Mouse (Mus musculus) heart, embryonic 16.5 days (tissue): Measurements from ENCODE around the gene Elob. TPM values are rescaled to one million over a fixed set of nuclear protein-coding genes. Genes with fewer than 3 reads are reported as not detected.

Experiments used
- ATAC-seq: fragments of 200-750 bp; cut with Nextera tagmentation; replicated peaks from 2 replicates; pipeline ENCODE4 v1.8.0; 2017; ENCODE audit warnings: moderate number of reproducible peaks; ENCODE audit not compliant: insufficient read depth, low FRiP score; ENCODE audit errors: extremely low read depth
- H3K27ac ChIP-seq: fragments of 300-500 bp; sonication (generic); 2 replicates; pipeline ENCODE4 v1.5.1; 2014; ENCODE audit warnings: mild to moderate bottlenecking, low read length, control low read depth, moderate library complexity
- H3K27me3 ChIP-seq: fragments of 300-500 bp; sonication (generic); 2 replicates; pipeline ENCODE4 v1.6.1; 2014; ENCODE audit warnings: low read length, mixed read lengths; ENCODE audit not compliant: control insufficient read depth, insufficient read depth
- H3K36me3 ChIP-seq: fragments of 300-500 bp; sonication (generic); 2 replicates; pipeline ENCODE4 v1.6.1; 2014; ENCODE audit not compliant: control insufficient read depth, insufficient read depth
- H3K4me1 ChIP-seq: fragments of 300-500 bp; sonication (generic); 2 replicates; pipeline ENCODE4 v1.6.1; 2014; ENCODE audit warnings: low read length, mixed read lengths; ENCODE audit not compliant: control insufficient read depth, insufficient read depth
- H3K4me2 ChIP-seq: fragments of 300-500 bp; sonication (generic); 2 replicates; pipeline ENCODE4 v1.6.1; 2014; ENCODE audit warnings: low read depth, mild to moderate bottlenecking, control low read depth, low read length
- H3K4me3 ChIP-seq: fragments of 300-500 bp; sonication (generic); 2 replicates; pipeline ENCODE4 v1.5.1; 2014; ENCODE audit warnings: mild to moderate bottlenecking, control low read depth, low read length
- H3K9ac ChIP-seq: fragments of 300-500 bp; sonication (generic); 2 replicates; pipeline ENCODE4 v1.6.1; 2014; ENCODE audit warnings: low read length, control low read depth
- H3K9me3 ChIP-seq: fragments of 300-500 bp; sonication (generic); replicated peaks from 2 replicates; pipeline ENCODE4 v1.6.1; 2016; ENCODE audit warnings: low read length; ENCODE audit not compliant: control insufficient read depth
- WGBS: fragments of 180-500 bp; shearing (Covaris S2); extraction: QIAGEN DNeasy Blood & Tissue Kit; methylation state at CpG from one replicate; pipeline ENCODE4 v1.1.7; 2014; 5-methylcytosine and 5-hydroxymethylcytosine counted together
- polyA plus RNA-seq: library from polyadenylated mRNA; unstranded; fragments of >200 nt; fragmentation: Nextera tagmentation; extraction: Ambion mirVana; gene quantifications from 2 replicates; pipeline ENCODE4 v1.2.1, GENCODE M21; 2015

Gene Elob
- polyA plus RNA-seq: 812 and 839 TPM in 2 replicates

DNA sequence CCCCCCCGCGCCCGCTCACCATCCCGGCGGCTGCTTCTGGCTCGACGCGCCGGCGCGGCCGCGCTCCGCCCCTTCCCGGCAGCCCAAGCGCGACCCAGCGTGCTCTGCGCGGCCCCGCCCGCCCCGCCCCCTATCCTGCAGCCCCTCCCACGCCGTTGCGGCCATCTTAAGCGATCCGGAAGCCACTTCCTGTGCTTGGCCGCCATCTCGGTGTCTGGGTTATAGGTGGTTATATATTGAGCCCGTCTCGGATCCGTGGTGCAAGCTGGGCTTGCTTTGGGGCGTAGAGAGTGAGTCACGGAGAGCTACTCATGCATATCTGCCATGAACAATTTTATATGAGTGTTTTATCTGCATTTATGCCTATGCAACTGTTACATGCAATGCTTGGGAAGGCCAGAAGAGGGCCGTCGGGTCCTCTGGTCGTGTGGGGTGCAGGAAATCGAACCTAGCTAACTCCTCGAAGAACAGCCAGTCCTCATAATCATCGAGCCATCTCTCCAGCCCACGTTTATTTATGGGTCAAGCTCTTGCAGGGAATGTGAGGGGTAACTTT is at the start of gene Elob:
Elob (minus strand) TSS at position 73 of the 556 bp plus-strand sequence.
- peak within 1 kb of the TSS; percentile 92 for H3K4me2 ChIP-seq
- H3K9me3 ChIP-seq: peaks cover 5% of the 10 kb centered on the region; the same call in 1 of the 2 replicates
- peak; percentile 94 for ATAC-seq
- peaks cover 24% of the 10 kb centered on the region for H3K36me3 ChIP-seq
- peaks cover 12% of the 10 kb centered on the region for H3K4me1 ChIP-seq
- peak within 1 kb of the TSS; percentile 96 for H3K27ac ChIP-seq
- peak within 1 kb of the TSS; percentile 94 for H3K9ac ChIP-seq
- peaks cover 24% of the 10 kb centered on the region for H3K27me3 ChIP-seq
- H3K4me3 ChIP-seq: peak within 1 kb of the TSS; percentile 95
- 1% methylated on average over 32 of the region's 42 CpGs for WGBS

DNA sequence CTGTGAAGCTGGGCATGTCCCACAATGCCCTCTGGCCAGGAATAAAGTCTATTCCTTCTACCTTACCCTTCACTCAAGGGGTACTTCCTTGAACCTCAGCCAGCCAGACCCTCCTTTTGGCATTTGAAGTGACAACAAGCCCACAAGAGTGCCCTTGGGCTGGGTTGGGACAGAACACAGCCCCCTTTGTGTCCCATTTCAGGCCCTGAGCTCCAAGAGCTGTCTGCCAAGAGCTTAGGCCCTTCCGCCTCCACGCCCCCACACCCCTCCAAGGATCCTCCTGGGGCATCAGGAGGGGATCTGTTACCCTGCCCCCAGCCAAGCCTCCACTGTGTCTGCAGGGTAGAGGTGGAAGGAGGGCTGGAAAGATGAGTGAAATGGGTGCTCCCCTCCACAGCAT is 48.2 kb upstream of the Elob start:
- Histone ChIP-seq H3K27me3 (no peaks in the 10 kb centered on the region), H3K4me3 (no peak overlapping the region), H3K36me3 (no peaks in the 10 kb centered on the region), H3K9ac (no peak overlapping the region), H3K9me3 (no peaks in the 10 kb centered on the region), H3K4me1 (no peaks in the 10 kb centered on the region), H3K27ac (no peak overlapping the region), H3K4me2 (no peak overlapping the region)
- no peak for ATAC-seq
- WGBS: 86% methylated on average over 2 of the region's 2 CpGs

DNA sequence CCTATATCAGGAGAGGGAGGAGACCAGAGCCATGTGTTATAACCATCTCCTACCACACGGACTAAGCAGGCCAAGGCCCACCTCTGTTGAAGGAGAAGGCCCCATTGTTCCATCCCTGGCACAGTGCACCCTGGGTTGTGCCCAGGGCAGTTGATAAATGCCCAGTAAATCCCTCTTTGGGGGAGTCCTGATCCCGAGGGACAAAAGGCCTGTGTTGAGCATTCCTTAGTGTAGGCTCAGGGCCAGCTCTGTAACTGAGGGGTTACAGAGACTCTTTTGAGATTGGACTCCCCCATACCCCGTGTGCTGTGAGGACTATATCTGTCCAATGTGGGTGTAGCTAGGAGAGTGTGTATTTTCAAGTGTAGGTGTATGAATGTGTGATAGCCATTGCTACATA is 47.8 kb upstream of the Elob start:
- 0 out of 2 replicates have a peak, but pooled peaks have one; percentile 15 for ATAC-seq
- H3K4me1 ChIP-seq: no peaks in the 10 kb centered on the region
- H3K36me3 ChIP-seq: no peaks in the 10 kb centered on the region
- H3K27ac ChIP-seq: no peak overlapping the region
- no peaks in the 10 kb centered on the region for H3K9me3 ChIP-seq
- WGBS: 43% methylated on average over 3 of the region's 3 CpGs
- no peak overlapping the region for H3K9ac ChIP-seq
- H3K4me3 ChIP-seq: no peak overlapping the region
- H3K27me3 ChIP-seq: no peaks in the 10 kb centered on the region
- no peak overlapping the region for H3K4me2 ChIP-seq

DNA sequence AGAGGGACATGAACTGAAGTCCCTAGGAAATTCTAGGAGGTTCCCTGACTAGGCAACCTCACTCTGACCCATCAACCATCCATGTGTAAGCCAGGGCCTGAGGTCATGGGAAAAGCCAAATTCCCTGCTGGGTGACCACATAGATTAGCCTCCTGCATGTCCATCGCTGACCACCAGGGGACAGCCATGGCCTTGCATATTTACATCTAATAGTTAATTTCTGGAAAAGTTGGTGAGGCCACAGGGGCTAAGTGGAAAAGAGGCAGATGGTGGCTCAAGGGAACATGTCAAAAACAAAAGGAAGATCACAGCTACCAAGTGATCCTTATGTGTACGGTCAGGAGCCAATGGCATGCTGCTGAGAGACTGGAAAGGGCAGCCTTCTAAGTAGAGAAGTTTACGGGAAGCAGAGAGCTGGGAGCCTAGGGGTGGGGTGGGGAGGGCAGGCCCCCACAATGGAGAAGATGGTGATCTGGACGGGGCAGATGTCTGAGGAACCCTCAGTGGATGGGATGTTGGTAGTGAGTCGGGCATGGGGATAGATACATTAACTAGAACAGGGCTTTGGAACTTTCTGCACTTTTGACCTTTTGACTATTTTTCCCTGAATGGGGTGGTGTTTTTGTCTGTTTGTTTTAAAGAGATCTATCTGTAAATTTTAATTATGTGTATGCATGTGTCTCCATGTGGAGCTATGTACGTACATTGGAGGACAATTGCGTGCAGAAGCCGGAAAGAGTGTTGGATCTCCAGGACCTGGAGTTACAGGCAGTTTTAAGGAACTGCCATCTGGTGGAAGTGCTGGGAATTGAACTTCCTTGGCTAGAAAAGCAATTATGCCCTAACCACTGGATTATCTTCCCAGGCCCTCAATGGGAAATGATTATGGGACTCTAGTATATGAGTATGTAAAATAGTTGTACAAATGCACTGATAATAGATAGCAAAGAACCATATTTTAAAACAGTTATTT is 45.2 kb upstream of the Elob start:
- ATAC-seq: no peak
- Histone ChIP-seq H3K9me3 (no peaks in the 10 kb centered on the region), H3K27ac (no peak overlapping the region), H3K4me2 (no peak overlapping the region), H3K4me3 (no peak overlapping the region), H3K4me1 (no peaks in the 10 kb centered on the region), H3K27me3 (no peaks in the 10 kb centered on the region), H3K36me3 (no peaks in the 10 kb centered on the region), H3K9ac (no peak overlapping the region)
- 35% methylated on average over 8 of the region's 8 CpGs for WGBS

DNA sequence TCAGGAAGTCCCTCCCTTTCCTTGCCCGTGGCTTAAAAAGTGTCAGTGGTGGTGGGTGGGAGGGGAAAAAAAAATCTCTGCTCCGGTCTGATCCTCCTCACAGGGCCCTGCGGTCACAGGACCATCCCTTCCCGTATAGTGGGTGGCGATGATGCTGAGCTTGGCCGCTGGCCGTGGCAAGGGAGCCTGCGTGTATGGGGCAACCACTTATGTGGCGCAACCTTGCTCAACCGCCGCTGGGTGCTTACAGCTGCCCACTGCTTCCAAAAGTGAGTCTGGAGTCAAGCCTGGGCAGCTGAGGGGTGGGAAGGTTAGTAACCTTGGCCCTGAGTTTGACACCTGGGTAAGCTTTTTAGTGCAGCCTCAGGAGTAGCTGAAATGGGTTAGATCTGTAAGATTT is 39.6 kb upstream of the Elob start:
- no peak overlapping the region for H3K27ac ChIP-seq

DNA sequence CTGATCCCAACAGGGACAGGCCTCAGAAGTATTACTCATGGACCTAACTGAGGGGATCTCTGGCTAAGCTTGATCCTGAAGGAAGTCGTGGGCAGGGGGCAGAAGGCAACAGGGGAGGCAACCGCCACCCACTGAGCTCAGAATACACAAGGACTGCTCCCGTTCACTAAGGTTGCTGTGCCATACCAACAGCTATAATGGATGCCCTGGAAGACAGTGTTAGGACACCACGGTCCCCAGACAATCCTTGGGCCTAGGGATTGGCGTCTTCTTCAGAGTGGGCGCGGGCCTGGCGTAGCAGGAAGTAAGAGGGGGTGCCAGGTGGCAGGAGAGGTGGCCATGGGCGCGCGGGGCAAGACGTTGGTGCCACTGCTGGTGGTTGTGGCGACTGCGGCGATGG is 38.8 kb upstream of the Elob start, which contains the start of gene Prss21:
Prss21 (plus strand) TSS at position 301 of the 400 bp plus-strand sequence.
- WGBS: 78% methylated on average over 15 of the region's 15 CpGs
- no peak for ATAC-seq
- Histone ChIP-seq H3K4me3 (no peak within 1 kb of the TSS), H3K4me1 (no peaks in the 10 kb centered on the region), H3K9me3 (peaks cover 7% of the 10 kb centered on the region), H3K27ac (no peak within 1 kb of the TSS), H3K4me2 (no peak within 1 kb of the TSS), H3K36me3 (no peaks in the 10 kb centered on the region), H3K27me3 (no peaks in the 10 kb centered on the region), H3K9ac (no peak within 1 kb of the TSS)

More for the DNA sequence above, 39.6 kb upstream of the Elob start:
- no peak overlapping the region for H3K9ac ChIP-seq
- no peak for ATAC-seq
- no peaks in the 10 kb centered on the region for H3K36me3 ChIP-seq
- H3K4me3 ChIP-seq: no peak overlapping the region
- H3K9me3 ChIP-seq: peaks cover 7% of the 10 kb centered on the region
- no peak overlapping the region for H3K4me2 ChIP-seq
- H3K27me3 ChIP-seq: no peaks in the 10 kb centered on the region
- no peaks in the 10 kb centered on the region for H3K4me1 ChIP-seq
- 78% methylated on average over 11 of the region's 11 CpGs for WGBS

DNA sequence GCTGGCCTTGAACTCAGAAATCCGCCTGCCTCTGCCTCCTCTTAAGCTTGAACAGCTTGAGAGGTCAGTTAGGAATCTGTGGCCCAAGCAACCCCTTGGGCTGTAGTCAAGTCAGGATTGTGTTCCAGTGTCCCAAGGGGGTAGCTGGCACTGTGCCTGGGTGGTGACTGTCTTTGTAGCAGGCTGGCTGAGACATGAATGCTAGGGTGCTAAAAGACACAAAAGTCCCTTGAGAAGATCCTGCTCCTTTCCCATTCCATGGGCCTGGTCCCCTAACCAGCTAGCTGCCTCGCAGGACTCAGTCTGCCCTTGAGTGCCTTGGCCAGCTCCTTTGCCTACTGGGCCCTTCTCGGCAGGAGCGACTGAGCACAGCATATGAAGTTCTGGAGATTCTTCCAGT is 34.0 kb upstream of the Elob start:
- H3K4me1 ChIP-seq: no peaks in the 10 kb centered on the region
- H3K4me3 ChIP-seq: no peak overlapping the region
- H3K27ac ChIP-seq: no peak overlapping the region
- H3K9me3 ChIP-seq: peaks cover 7% of the 10 kb centered on the region
- no peak for ATAC-seq
- H3K9ac ChIP-seq: no peak overlapping the region
- WGBS: 83% methylated on average over 4 of the region's 4 CpGs
- H3K36me3 ChIP-seq: no peaks in the 10 kb centered on the region
- H3K4me2 ChIP-seq: no peak overlapping the region
- no peaks in the 10 kb centered on the region for H3K27me3 ChIP-seq

DNA sequence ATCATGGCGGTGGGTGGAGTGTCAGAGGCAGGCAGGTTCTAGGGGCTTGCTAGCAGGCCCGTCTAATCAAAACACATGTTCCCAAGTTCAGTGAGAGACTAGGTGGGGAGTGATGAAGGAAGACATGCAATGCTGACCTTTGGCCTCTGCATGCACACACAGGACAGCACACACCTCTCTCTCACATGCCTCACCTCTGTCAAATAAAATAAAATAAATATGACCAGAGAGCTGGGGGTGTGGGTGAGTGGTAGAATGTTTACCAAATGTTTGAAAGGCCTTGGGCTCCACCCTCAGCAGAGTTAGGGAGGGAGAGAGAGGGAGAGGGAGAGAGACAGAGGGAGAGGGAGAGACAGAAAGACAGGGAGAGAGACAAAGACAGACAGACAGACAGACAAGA is 29.0 kb upstream of the Elob start:
- no peaks in the 10 kb centered on the region for H3K9me3 ChIP-seq
- H3K9ac ChIP-seq: no peak overlapping the region
- H3K4me3 ChIP-seq: no peak overlapping the region
- no peaks in the 10 kb centered on the region for H3K36me3 ChIP-seq
- H3K27ac ChIP-seq: no peak overlapping the region
- WGBS: 68% methylated on average over 2 of the region's 2 CpGs
- no peaks in the 10 kb centered on the region for H3K27me3 ChIP-seq
- no peak overlapping the region for H3K4me2 ChIP-seq
- H3K4me1 ChIP-seq: peaks cover 6% of the 10 kb centered on the region; the same call in 1 of the 2 replicates
- ATAC-seq: no peak

DNA sequence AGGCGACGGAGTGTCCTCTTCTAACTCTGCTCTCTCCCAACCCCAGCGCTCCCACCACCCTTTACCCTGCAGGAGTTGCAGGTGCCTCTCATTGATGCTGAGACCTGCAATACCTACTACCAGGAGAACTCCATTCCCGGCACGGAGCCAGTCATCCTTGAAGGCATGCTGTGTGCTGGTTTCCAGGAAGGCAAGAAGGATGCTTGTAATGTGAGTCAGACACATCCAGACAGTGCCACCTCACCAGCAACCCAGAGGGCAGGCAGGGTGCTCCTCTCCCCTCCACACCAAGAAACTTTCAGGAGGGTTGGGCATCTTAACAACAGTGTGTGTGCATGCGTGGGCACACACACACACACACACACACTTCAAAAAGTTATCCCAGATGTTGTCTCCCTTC is 28.3 kb upstream of the Elob start:
- Histone ChIP-seq H3K4me3 (no peak overlapping the region), H3K4me2 (no peak overlapping the region), H3K27ac (no peak overlapping the region), H3K27me3 (no peaks in the 10 kb centered on the region), H3K9me3 (no peaks in the 10 kb centered on the region), H3K9ac (no peak overlapping the region), H3K36me3 (no peaks in the 10 kb centered on the region), H3K4me1 (peaks cover 6% of the 10 kb centered on the region; the same call in 1 of the 2 replicates)
- ATAC-seq: no peak
- 81% methylated on average over 6 of the region's 6 CpGs for WGBS
